Mouse (Mus musculus): ENCODE measurements around the gene Ttc24. TPM values are rescaled to one million over a fixed set of nuclear protein-coding genes. Genes with fewer than 3 reads are reported as not detected.

The Ttc24 gene
- polyA plus RNA-seq, 1 experiment from 2014 or later: not detected

DNA sequence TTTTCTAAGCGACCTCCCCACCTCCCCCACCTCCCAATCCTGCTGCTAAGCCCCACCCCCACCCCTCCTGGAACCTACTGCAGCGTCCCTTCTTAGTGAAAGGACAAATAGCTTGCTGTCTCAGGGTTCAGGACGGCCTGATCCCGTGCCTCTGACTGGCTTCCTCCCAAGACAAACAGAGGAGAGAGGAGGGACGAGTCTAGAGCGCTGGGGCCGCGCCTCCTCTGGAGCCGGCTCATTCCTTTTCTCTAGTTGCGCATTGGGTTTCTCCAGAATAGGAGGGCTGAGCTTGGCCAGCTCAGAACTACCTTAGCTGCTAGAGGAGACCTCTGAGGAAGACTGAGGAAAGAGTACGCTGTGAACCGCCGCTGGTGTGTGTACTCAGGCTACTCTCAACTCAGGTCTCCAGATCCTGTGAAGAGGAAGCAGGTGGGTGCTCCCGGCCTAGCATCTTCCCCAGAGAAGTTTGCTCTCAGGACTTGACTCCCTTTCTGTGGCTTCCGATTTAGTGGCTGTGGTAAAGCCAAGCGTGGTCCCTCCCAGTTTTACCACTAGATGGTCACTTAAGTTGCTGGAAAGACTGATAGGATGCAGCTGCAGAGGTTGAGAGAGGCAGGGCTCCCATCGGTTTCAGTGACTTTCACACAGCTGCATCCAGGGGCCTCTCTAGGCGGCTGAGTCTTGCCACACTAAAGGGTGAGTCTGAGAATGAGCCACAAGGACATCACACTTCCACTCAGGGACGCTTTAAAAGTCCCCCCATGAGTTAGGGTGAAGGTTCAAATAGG, 47.3 kb downstream of the Ttc24 start:
- Histone ChIP-seq H3K4me1 (ENCODE audit: control insufficient read depth in 2 of 2, insufficient read depth in 2 of 2, low read length in 2 of 2) (no peaks in the 10 kb centered on the region), H3K27me3 (ENCODE audit: control insufficient read depth, insufficient read depth, low read length) (peaks cover 38% of the 10 kb centered on the region), H3K36me3 (ENCODE audit: control insufficient read depth, insufficient read depth, low read length) (no peaks in the 10 kb centered on the region), H3K9ac (ENCODE audit: low read length) (no peak overlapping the region), H3K27ac (replicated peaks in 1 of 2; ENCODE audit: control insufficient read depth in 1 of 2, insufficient read depth in 1 of 2, low read depth in 2 of 2, low read length in 2 of 2) (no peak overlapping the region), H3K4me3 (ENCODE audit: control insufficient read depth in 1 of 2, insufficient read depth in 1 of 2, low read depth in 1 of 2, low read length in 2 of 2) (no peak overlapping the region), H3K9me3 (ENCODE audit: control insufficient read depth, low read length) (peaks cover 7% of the 10 kb centered on the region), H3K4me2 (ENCODE audit: low read length) (no peak overlapping the region)
- ATAC-seq (ENCODE audit: insufficient number of reproducible peaks, insufficient read depth, low FRiP score, low read depth): no peak; the same call in 1 of the 2 replicates
- WGBS: 11% methylated on average over 19 of the region's 19 CpGs

DNA sequence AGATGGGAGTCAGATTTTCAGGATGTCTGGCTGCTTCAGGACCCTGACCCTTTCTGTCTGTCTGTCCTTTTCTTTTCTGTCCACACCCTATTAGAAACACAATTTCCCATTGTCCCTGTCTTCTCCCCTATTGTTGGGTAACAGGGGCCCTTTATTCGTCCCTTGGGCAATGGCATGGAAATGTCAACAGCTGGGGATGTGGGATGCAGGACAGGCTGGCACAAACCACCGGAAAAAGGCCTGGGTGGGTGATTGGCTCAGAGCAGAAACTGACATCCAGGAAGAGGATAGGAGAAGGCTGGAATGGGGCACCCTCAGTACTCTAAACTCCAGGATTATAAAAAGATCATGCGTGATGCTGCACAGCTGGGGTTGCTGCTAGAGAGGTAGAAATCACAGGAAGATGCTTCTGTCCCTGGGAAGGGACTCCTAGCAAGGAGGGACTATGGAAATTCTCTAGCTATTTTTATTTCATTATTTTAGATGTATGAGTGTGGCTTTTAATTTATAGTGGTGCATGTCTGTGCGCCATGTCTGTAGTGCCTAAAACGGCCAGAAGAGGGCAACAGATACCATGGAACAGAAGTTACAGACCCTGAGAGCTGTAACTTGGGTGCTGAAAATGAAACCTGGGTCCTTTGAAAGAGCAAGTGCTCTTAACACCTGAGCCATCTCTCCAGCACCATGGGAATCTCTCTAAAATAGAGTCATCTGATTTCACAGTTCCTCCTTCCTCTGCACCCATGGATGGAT, 50.5 kb downstream of the Ttc24 start, which contains the start of gene Hapln2:
Gene Hapln2, minus strand, starts transcription at position 150 of the 753 bp plus-strand sequence.
- no peak for ATAC-seq (ENCODE audit: insufficient number of reproducible peaks, insufficient read depth, low FRiP score, low read depth)
- WGBS: 48% methylated on average over 5 of the region's 5 CpGs
- H3K4me2 ChIP-seq (ENCODE audit: low read length): no peak within 1 kb of the TSS
- H3K4me3 ChIP-seq (ENCODE audit: control insufficient read depth in 1 of 2, insufficient read depth in 1 of 2, low read depth in 1 of 2, low read length in 2 of 2): no peak within 1 kb of the TSS
- H3K4me1 ChIP-seq (ENCODE audit: control insufficient read depth in 2 of 2, insufficient read depth in 2 of 2, low read length in 2 of 2): peaks cover 7 to 8% of the 10 kb centered on the region in 2 experiments; a peak in 3 of 4 replicates
- H3K27ac ChIP-seq (replicated peaks in 1 of 2; ENCODE audit: control insufficient read depth in 1 of 2, insufficient read depth in 1 of 2, low read depth in 2 of 2, low read length in 2 of 2): no peak within 1 kb of the TSS
- peaks cover 60% of the 10 kb centered on the region for H3K27me3 ChIP-seq (ENCODE audit: control insufficient read depth, insufficient read depth, low read length)
- H3K36me3 ChIP-seq (ENCODE audit: control insufficient read depth, insufficient read depth, low read length): no peaks in the 10 kb centered on the region
- H3K9ac ChIP-seq (ENCODE audit: low read length): no peak within 1 kb of the TSS
- peaks cover 7% of the 10 kb centered on the region for H3K9me3 ChIP-seq (ENCODE audit: control insufficient read depth, low read length)

DNA sequence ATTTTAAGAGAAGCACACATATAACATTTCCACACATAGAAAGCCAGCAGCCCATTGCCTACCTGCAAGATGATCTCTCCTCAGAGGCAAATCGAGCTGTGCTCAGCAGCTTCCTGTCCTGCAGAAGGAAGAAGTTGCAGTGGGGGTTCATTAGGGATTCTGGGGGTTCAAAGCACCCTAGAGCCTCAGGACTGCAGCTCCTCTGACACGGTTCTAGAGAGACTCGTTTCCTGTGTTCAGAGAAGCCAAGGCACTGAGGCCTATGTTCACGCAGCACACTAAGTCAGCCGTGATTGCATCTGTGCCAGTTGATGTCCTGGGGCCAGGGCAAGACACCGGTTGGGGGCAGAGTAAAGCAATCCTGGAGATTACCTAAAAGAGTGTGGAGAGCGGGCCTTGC, 51.3 kb downstream of the Ttc24 start:
- H3K4me2 ChIP-seq (ENCODE audit: low read length): no peak overlapping the region
- H3K27me3 ChIP-seq (ENCODE audit: control insufficient read depth, insufficient read depth, low read length): peaks cover 60% of the 10 kb centered on the region
- H3K4me3 ChIP-seq (ENCODE audit: control insufficient read depth in 1 of 2, insufficient read depth in 1 of 2, low read depth in 1 of 2, low read length in 2 of 2): no peak overlapping the region
- H3K27ac ChIP-seq (replicated peaks in 1 of 2; ENCODE audit: control insufficient read depth in 1 of 2, insufficient read depth in 1 of 2, low read depth in 2 of 2, low read length in 2 of 2): no peak overlapping the region
- no peak overlapping the region for H3K9ac ChIP-seq (ENCODE audit: low read length)
- peaks cover 7% of the 10 kb centered on the region for H3K9me3 ChIP-seq (ENCODE audit: control insufficient read depth, low read length)
- H3K4me1 ChIP-seq (ENCODE audit: control insufficient read depth in 2 of 2, insufficient read depth in 2 of 2, low read length in 2 of 2): peaks cover 9 to 11% of the 10 kb centered on the region in 2 experiments; a peak in 3 of 4 replicates
- H3K36me3 ChIP-seq (ENCODE audit: control insufficient read depth, insufficient read depth, low read length): no peaks in the 10 kb centered on the region
- ATAC-seq (ENCODE audit: insufficient number of reproducible peaks, insufficient read depth, low FRiP score, low read depth): no peak
- WGBS: 56% methylated on average over 7 of the region's 7 CpGs

DNA sequence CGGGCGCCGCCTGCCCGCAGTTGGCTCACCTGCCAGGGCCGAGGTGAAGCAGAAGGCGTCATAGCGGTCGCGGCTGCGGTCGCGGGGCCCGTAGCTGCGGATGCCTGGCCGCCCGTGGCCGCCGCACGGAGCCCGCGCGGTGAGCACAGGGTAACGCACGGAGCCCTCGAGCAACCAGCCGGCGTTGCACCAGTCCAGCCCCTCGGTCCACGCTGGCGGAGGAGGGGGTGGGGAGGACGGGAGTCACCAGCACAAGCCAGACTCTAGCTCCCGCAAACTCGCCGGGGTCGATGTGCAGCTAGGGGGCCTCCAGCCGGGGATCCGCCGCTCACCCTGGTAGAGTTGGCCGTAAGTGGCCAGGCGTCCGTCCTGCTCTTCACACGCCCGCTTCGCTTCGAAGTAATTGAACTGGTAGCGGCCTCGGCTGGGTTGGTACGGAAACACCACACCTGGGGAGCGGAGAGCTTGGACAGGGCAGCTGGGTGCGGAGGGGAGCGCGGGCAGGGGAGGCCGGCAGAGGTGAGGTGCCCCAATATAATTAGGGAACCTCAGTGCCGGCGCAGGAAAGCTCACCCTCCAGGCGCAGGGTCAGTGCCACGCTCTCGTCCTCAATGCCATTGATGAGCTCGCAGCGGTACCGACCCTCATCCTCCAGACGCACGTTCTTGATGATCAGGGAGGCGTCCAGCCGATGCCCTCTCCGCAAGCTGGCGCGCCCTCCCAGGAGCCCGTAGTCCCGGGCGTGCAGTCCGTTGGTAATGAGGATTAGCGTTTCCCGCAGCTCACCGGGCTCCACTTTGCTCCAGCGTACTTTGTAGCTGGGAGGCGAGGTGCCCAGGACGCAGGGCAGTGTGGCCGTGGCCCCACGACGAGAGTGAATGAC, 54.7 kb downstream of the Ttc24 start:
- Histone ChIP-seq H3K9me3 (ENCODE audit: control insufficient read depth, low read length) (peaks cover 6% of the 10 kb centered on the region), H3K27ac (replicated peaks in 1 of 2; ENCODE audit: control insufficient read depth in 1 of 2, insufficient read depth in 1 of 2, low read depth in 2 of 2, low read length in 2 of 2) (no peak overlapping the region), H3K4me1 (ENCODE audit: control insufficient read depth in 2 of 2, insufficient read depth in 2 of 2, low read length in 2 of 2) (peaks cover 9 to 11% of the 10 kb centered on the region in 2 experiments; a peak in 3 of 4 replicates), H3K36me3 (ENCODE audit: control insufficient read depth, insufficient read depth, low read length) (no peaks in the 10 kb centered on the region), H3K4me2 (ENCODE audit: low read length) (peak overlapping the region; percentile 90), H3K9ac (ENCODE audit: low read length) (peak overlapping the region; percentile 27; the same call in 1 of the 2 replicates), H3K27me3 (ENCODE audit: control insufficient read depth, insufficient read depth, low read length) (peaks cover 69% of the 10 kb centered on the region), H3K4me3 (ENCODE audit: control insufficient read depth in 1 of 2, insufficient read depth in 1 of 2, low read depth in 1 of 2, low read length in 2 of 2) (peak overlapping the region; percentile 48 to 64)
- peak; percentile 37 for ATAC-seq (ENCODE audit: insufficient number of reproducible peaks, insufficient read depth, low FRiP score, low read depth)
- under 1% methylated on average over 81 of the region's 81 CpGs for WGBS

DNA sequence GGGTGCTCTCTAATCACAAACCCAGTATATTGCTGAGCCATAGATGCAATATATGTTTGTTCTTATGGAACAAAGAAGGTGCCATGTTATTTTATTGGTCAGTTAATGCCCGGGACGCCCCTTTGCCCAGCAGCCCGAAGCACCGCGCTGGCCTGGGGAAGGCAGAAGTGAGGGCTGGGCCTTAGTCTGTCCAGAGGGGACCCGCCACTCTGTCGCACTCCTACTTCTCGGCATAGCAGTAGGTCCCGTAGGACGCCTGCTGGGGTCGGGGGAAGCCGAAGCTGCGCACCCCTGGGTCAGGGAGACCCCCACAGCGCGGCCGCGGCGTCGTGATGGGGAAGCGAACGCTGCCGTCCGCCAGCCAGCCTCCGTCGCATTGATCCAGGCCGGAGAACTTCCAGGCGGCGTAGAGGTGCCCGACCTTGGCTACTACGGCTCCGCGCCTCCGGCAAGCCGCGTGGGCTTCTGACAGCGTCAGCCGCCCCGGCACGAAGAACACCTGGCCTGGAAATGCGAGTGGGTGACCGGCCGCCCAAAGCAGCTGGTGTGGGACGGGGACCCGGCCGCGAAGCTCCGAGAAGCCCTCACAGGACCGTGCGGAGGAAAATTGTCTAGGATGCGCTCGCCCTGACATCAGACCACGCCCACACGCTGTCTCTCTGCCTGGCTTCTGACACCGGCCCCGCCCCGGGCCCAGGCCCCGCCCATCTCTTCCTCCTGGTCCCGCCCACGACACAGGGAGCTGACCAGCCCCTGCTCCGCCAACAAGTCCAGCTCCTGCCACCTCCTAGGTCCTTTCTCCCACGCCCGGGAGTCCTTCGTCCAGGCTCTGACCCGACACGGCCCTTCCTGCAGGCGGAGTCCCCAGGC, 55.5 kb downstream of the Ttc24 start:
- Histone ChIP-seq H3K4me1 (ENCODE audit: control insufficient read depth in 2 of 2, insufficient read depth in 2 of 2, low read length in 2 of 2) (peaks cover 9 to 11% of the 10 kb centered on the region in 2 experiments; a peak in 3 of 4 replicates), H3K27ac (replicated peaks in 1 of 2; ENCODE audit: control insufficient read depth in 1 of 2, insufficient read depth in 1 of 2, low read depth in 2 of 2, low read length in 2 of 2) (no peak overlapping the region), H3K9me3 (ENCODE audit: control insufficient read depth, low read length) (no peaks in the 10 kb centered on the region), H3K4me2 (ENCODE audit: low read length) (peak overlapping the region; percentile 90), H3K9ac (ENCODE audit: low read length) (peak overlapping the region; percentile 27; the same call in 1 of the 2 replicates), H3K27me3 (ENCODE audit: control insufficient read depth, insufficient read depth, low read length) (peaks cover 75% of the 10 kb centered on the region), H3K36me3 (ENCODE audit: control insufficient read depth, insufficient read depth, low read length) (no peaks in the 10 kb centered on the region), H3K4me3 (ENCODE audit: control insufficient read depth in 1 of 2, insufficient read depth in 1 of 2, low read depth in 1 of 2, low read length in 2 of 2) (peak overlapping the region; percentile 48 to 64)
- WGBS: 1% methylated on average over 63 of the region's 66 CpGs
- peak; percentile 83 for ATAC-seq (ENCODE audit: insufficient number of reproducible peaks, insufficient read depth, low FRiP score, low read depth)

Measured in heart, embryonic 14.5 days (tissue).